Mouse (Mus musculus) limb, embryonic 12.5 days (tissue): ENCODE data around the gene Spag9. TPM values are rescaled to one million over a fixed set of nuclear protein-coding genes. Genes with fewer than 3 reads are reported as not detected.

Experiments
- ATAC-seq: fragments of 200-750 bp; cut with Nextera tagmentation; 2 replicates; pipeline ENCODE4 v1.8.0; 2017; ENCODE audit warnings: low read depth, moderate TSS enrichment; ENCODE audit not compliant: insufficient number of reproducible peaks, insufficient read depth, low FRiP score, low TSS enrichment
- H3K27ac ChIP-seq: fragments of 300-500 bp; sonication (generic); 2 replicates; pipeline ENCODE4 v1.5.1; 2016; ENCODE audit warnings: mild to moderate bottlenecking, moderate library complexity
- H3K27me3 ChIP-seq: fragments of 300-500 bp; sonication (generic); 2 replicates; pipeline ENCODE4 v1.6.1; 2016; ENCODE audit warnings: mild to moderate bottlenecking, moderate library complexity
- H3K36me3 ChIP-seq: fragments of 300-500 bp; sonication (generic); 2 replicates; pipeline ENCODE4 v1.6.1; 2016; ENCODE audit warnings: mild to moderate bottlenecking, moderate library complexity
- H3K4me1 ChIP-seq: fragments of 300-500 bp; sonication (generic); replicated peaks from 2 replicates; pipeline ENCODE4 v1.6.1; 2016
- H3K4me2 ChIP-seq: fragments of 300-500 bp; sonication (generic); 2 replicates; pipeline ENCODE4 v1.6.1; 2016; ENCODE audit warnings: mild to moderate bottlenecking, moderate library complexity
- H3K4me3 ChIP-seq: fragments of 300-500 bp; sonication (generic); replicated peaks from 2 replicates; pipeline ENCODE4 v1.5.1; 2016; ENCODE audit warnings: mild to moderate bottlenecking
- H3K9ac ChIP-seq: fragments of 300-500 bp; sonication (generic); replicated peaks from 2 replicates; pipeline ENCODE4 v1.6.1; 2016; ENCODE audit warnings: mild to moderate bottlenecking, moderate library complexity
- H3K9me3 ChIP-seq: fragments of 300-500 bp; sonication (generic); 2 replicates; pipeline ENCODE4 v1.6.1; 2016; ENCODE audit warnings: mild to moderate bottlenecking, moderate library complexity
- WGBS: fragments of 180-500 bp; shearing (Covaris S2); methylation state at CpG from one replicate; pipeline ENCODE4 v1.1.7; 2016; 5-methylcytosine and 5-hydroxymethylcytosine counted together
- polyA plus RNA-seq: library from polyadenylated mRNA; unstranded; fragments of >200 nt; fragmentation: Nextera tagmentation; extraction: Ambion mirVana; gene quantifications from 2 replicates; pipeline ENCODE4 v1.2.1, GENCODE M21; 2016

Spag9 gene
- polyA plus RNA-seq, 1 experiment from 2014 or later, result 53.8 TPM

DNA sequence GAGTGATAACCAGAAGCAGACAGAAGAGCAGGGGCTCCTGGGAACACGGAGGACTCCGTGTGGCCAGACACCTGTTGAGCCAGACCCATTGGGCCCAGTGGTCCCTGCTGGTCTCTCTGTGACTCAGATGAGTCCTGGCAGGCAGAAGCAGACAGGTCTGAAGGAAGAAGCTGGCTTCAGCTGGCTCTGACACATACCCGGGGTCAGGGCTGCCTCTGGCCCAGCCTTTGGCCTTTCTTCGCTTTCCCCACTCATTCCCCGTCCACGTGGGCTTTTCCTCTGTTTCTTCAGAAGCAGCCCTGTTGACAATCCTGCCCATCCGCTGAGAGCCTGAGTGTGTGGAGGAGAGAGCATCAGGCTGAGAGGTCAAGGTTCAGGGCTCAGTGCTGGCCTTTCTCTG is 179.4 kb downstream of the Spag9 start:
- no peaks in the 10 kb centered on the region for H3K27me3 ChIP-seq
- no peak overlapping the region for H3K4me2 ChIP-seq
- 62% methylated on average over 7 of the region's 7 CpGs for WGBS

More for the DNA sequence above, 179.4 kb downstream of the Spag9 start:
- H3K4me3 ChIP-seq, result no peak overlapping the region
- H3K27ac ChIP-seq, result peak overlapping the region; percentile 41
- no peak overlapping the region for H3K9ac ChIP-seq
- ATAC-seq, result no peak
- H3K4me1 ChIP-seq, result peaks cover 7% of the 10 kb centered on the region
- no peaks in the 10 kb centered on the region for H3K9me3 ChIP-seq
- H3K36me3 ChIP-seq, result no peaks in the 10 kb centered on the region

Other genes with a start within 250 kb of the Spag9 start
- 40.3 and 41.3 TPM in 2 replicates for gene Utp18, start 110.3 kb upstream of the Spag9 start, polyA plus RNA-seq
- gene Mbtd1, start 110.2 kb upstream of the Spag9 start, polyA plus RNA-seq, result 45.2 and 47.4 TPM in 2 replicates
- gene Nme2, start 39.8 kb upstream of the Spag9 start, polyA plus RNA-seq, result 197 and 217 TPM in 2 replicates
- 446 and 466 TPM in 2 replicates for gene Gm20390, start 27.8 kb upstream of the Spag9 start, polyA plus RNA-seq
- gene Nme1, start 27.6 kb upstream of the Spag9 start, polyA plus RNA-seq, result 180 and 182 TPM in 2 replicates
- 36.8 and 37.1 TPM in 2 replicates for gene Tob1, start 215.4 kb downstream of the Spag9 start, polyA plus RNA-seq
- gene Wfikkn2, start 249.9 kb downstream of the Spag9 start, polyA plus RNA-seq, result 20.6 and 22.6 TPM in 2 replicates